Mouse (Mus musculus) thymus, adult 2 months (tissue): Measurements from ENCODE around the gene Fip1l1. TPM values are rescaled to one million over a fixed set of nuclear protein-coding genes. Genes with fewer than 3 reads are reported as not detected.

Experiments used
- DNase-seq: peaks from one replicate; pipeline ENCODE4 v3.0.0; 2021
- H3K27ac ChIP-seq: fragments of 200-500 bp; 2 replicates; pipeline ENCODE4 v1.5.1; 2012; ENCODE audit warnings: low read length, control low read depth; ENCODE audit not compliant: control insufficient read depth, insufficient read depth
- H3K27me3 ChIP-seq: fragments of 200-500 bp; 2 replicates; pipeline ENCODE4 v1.6.1; 2012; ENCODE audit warnings: mild to moderate bottlenecking, low read length, moderate library complexity, mixed read lengths; ENCODE audit not compliant: control insufficient read depth, insufficient read depth
- H3K36me3 ChIP-seq: fragments of 200-500 bp; 2 replicates; pipeline ENCODE4 v1.6.1; 2012; ENCODE audit warnings: mild to moderate bottlenecking, low read length, moderate library complexity; ENCODE audit not compliant: control insufficient read depth, insufficient read depth
- H3K4me1 ChIP-seq: fragments of 200-500 bp; replicated peaks from 2 replicates; pipeline ENCODE4 v1.6.1; 2012; ENCODE audit warnings: low read length; ENCODE audit not compliant: control insufficient read depth, insufficient read depth
- H3K4me3 ChIP-seq: fragments of 200-500 bp; 2 replicates; pipeline ENCODE4 v1.5.1; 2012; ENCODE audit warnings: mild to moderate bottlenecking, low read length, control low read depth, moderate library complexity; ENCODE audit not compliant: control insufficient read depth, insufficient read depth
- CTCF ChIP-seq: fragments of 200-500 bp; IDR thresholded peaks from 2 replicates; pipeline ENCODE4 v1.5.1; 2012; ENCODE audit warnings: mild to moderate bottlenecking, control low read depth, low read length, moderate library complexity, borderline replicate concordance; ENCODE audit not compliant: control insufficient read depth, poor library complexity, insufficient read depth; ENCODE audit errors: extremely low read depth
- POLR2A ChIP-seq: fragments of 200-500 bp; IDR thresholded peaks from 2 replicates; pipeline ENCODE4 v1.6.1; 2012; ENCODE audit warnings: mild to moderate bottlenecking, low read length, control low read depth, moderate library complexity; ENCODE audit not compliant: control insufficient read depth, poor library complexity, insufficient read depth; ENCODE audit errors: extremely low read depth
- WGBS: fragments of 180-500 bp; shearing (Covaris S2); methylation state at CpG from one replicate; pipeline ENCODE4 v1.1.7; 2018; 5-methylcytosine and 5-hydroxymethylcytosine counted together
- polyA plus RNA-seq: library from polyadenylated mRNA; depleted of rRNA; stranded (reverse); fragments of >200 nt; gene quantifications from 2 replicates; pipeline ENCODE4 v1.2.3, GENCODE M21; 2012; rRNA removed

Gene Fip1l1
- 48.9 and 49.0 TPM in 2 replicates for polyA plus RNA-seq

- peaks cover 10% of the 10 kb centered on the region for H3K4me1 ChIP-seq
- DNase-seq = peak; percentile 89
- peak within 1 kb of the TSS; percentile 79 for H3K27ac ChIP-seq
- H3K27me3 ChIP-seq = no peaks in the 10 kb centered on the region
- WGBS = under 1% methylated on average over 73 of the region's 73 CpGs
- peak; percentile 88 for TF ChIP-seq POLR2A
- TF ChIP-seq CTCF = peak; percentile 30; the same call in 1 of the 2 replicates
- H3K4me3 ChIP-seq = peak within 1 kb of the TSS; percentile 97
- no peaks in the 10 kb centered on the region for H3K36me3 ChIP-seq
Observed at GRCm38 (mm10) chr5:74535240-74536021, at the start of gene Fip1l1. TSS of gene Fip1l1 (plus strand) at chr5:74535449.

- H3K4me3 ChIP-seq = no peak overlapping the region
- H3K27ac ChIP-seq = no peak overlapping the region
- H3K36me3 ChIP-seq = no peaks in the 10 kb centered on the region
- no peak for DNase-seq
- no peaks in the 10 kb centered on the region for H3K4me1 ChIP-seq
- TF ChIP-seq CTCF (no peak), POLR2A (no peak)
- 95% methylated on average over 3 of the region's 3 CpGs for WGBS
- no peaks in the 10 kb centered on the region for H3K27me3 ChIP-seq
Observed at GRCm38 (mm10) chr5:74492705-74493104, 42.5 kb upstream of the Fip1l1 start.

GRCm38 (mm10) chr5:74511686-74512085 lies 23.6 kb upstream of the Fip1l1 start:
- TF ChIP-seq POLR2A = no peak
- TF ChIP-seq CTCF = no peak
- no peak overlapping the region for H3K27ac ChIP-seq
- no peaks in the 10 kb centered on the region for H3K36me3 ChIP-seq
- H3K27me3 ChIP-seq = no peaks in the 10 kb centered on the region
- H3K4me1 ChIP-seq = no peaks in the 10 kb centered on the region
- DNase-seq = no peak
- H3K4me3 ChIP-seq = no peak overlapping the region

DNA sequence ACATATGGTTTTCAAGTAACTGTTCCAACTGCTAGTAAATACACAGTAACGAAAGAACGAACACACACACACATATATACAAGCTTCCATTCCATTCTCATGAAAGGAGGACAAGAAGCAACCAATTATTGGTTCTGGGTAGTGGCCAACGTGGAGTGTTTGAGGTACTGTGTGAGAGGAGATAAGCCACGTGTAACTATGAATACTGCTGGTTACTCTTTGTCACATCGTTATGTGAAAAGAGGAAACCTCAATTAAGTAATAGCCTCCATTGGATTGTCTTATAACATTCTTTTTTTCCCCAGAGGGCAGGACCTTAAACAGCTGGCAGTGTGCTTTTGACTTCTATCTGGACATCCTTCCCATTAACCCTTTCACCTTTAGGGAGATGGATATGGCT lies 8.2 kb upstream of the Fip1l1 start:
- TF ChIP-seq CTCF = no peak
- TF ChIP-seq POLR2A = no peak
- H3K36me3 ChIP-seq = no peaks in the 10 kb centered on the region
- 82% methylated on average over 5 of the region's 5 CpGs for WGBS

DNA sequence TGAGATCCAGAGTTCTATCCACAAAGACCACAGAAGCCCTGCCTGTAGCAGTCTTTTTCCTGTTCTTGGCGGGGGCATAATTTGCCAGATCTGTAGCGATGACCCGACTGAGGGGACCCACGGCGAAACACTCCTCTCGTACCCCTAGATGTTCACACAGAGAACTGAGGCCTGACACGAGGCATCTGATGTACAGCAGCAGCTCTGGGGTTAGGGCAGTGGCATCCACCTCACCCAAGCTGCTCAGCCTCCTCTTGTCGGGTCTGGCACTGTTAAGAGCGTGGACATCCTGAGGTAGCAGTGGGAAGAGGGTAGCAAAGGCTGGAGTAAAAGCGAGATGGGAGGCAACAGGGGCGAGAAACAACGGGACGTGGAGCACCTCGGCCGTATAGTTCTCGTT lies 4.5 kb upstream of the Fip1l1 start:
- TF ChIP-seq POLR2A (no peak), CTCF (no peak)
- peaks cover 10% of the 10 kb centered on the region for H3K4me1 ChIP-seq
- H3K36me3 ChIP-seq = no peaks in the 10 kb centered on the region
- no peaks in the 10 kb centered on the region for H3K27me3 ChIP-seq
- peak overlapping the region; percentile 79 for H3K4me3 ChIP-seq
- no peak overlapping the region for H3K27ac ChIP-seq
- no peak for DNase-seq
- WGBS = 5% methylated on average over 16 of the region's 16 CpGs

More for the DNA sequence above, 8.2 kb upstream of the Fip1l1 start:
- Histone ChIP-seq H3K27ac (no peak overlapping the region), H3K4me3 (no peak overlapping the region), H3K27me3 (no peaks in the 10 kb centered on the region), H3K4me1 (peaks cover 11% of the 10 kb centered on the region)
- DNase-seq = no peak

DNA sequence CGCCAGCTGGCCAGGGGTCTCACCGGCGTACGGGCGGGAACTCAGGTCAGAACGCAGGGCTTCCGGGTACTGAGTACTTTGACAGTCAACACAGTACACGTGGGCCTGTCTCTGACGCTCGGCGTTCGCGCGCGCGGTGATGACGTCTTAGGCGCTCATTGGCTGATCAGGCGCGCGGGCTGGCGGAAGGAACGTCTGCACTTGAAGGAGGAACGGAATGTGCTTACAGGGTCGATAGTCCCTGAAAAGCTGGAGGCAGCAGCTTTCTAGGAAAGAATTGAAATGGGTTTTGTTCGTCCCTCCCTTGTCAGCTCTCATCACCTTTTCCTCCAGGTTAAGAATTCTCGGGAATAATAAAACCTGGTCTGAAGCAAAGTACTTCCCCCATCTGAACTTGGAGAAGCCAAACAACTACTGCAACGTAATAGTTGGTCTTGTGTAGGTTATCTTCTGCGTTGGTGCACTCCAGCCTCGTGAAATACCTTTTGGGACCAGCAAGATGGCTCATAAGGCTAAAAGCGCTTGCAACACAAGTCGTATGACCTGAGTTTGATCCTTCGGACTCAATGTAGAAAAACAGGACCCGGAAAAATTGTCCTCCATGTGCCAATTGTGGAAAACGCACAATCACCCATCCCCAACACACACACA lies 3.5 kb upstream of the Fip1l1 start, which contains the start of gene Scfd2:
TSS of gene Scfd2 (minus strand) at position 130 of the 651 bp plus-strand sequence.
- H3K27ac ChIP-seq = no peak within 1 kb of the TSS
- 7% methylated on average over 35 of the region's 35 CpGs for WGBS
- no peak for TF ChIP-seq CTCF
- TF ChIP-seq POLR2A = no peak

More for the DNA sequence above, 3.5 kb upstream of the Fip1l1 start, which contains the start of gene Scfd2:
- no peaks in the 10 kb centered on the region for H3K27me3 ChIP-seq
- peaks cover 10% of the 10 kb centered on the region for H3K4me1 ChIP-seq
- peak; percentile 97 for DNase-seq
- H3K36me3 ChIP-seq = no peaks in the 10 kb centered on the region
- H3K4me3 ChIP-seq = peak within 1 kb of the TSS; percentile 79
